Mouse (Mus musculus): ENCODE measurements at regions not wholly inside any gene's neighbourhood (a gene's known extent, or its start where the extent isn't known, plus 50 kb on each side); places are given as distances from the start of the nearest gene placed in this dataset.
A peak's percentile ranks its signal among the peaks of the same experiment; 100 is the strongest.

- no peak for DNase-seq (ENCODE audit: low read depth, low spot score)
Measured at GRCm38 (mm10) chr10:96724436-96725175, 107.8 kb downstream of the Btg1 start.

- DNase-seq (ENCODE audit: low read depth, low spot score), result no peak
Measured at GRCm38 (mm10) chr10:96726801-96727780, 110.3 kb downstream of the Btg1 start.

GRCm38 (mm10) chr10:96733581-96733980 is 116.8 kb downstream of the Btg1 start:
- no peak for DNase-seq (ENCODE audit: low read depth, low spot score)

DNA sequence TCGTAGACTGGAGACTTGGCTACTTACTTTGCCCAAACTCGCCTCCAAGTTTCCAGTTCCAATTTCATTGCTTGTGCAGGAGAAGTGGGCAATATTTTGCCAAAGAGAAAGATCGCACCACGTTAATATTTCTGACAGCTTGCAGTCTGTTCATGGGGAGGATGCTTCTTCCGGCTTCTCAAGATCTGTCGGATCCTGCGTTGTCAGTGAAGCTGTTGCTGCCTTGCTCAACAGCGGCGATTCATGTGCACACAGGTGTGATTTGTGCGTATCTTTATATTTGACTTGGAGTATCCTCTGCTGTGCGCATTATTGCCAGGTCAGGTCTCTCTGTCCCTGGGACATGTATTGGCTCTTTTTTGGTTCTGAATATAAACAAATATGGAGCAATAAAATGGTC is 118.3 kb downstream of the Btg1 start:
- DNase-seq (ENCODE audit: low read depth, low spot score), result no peak

DNA sequence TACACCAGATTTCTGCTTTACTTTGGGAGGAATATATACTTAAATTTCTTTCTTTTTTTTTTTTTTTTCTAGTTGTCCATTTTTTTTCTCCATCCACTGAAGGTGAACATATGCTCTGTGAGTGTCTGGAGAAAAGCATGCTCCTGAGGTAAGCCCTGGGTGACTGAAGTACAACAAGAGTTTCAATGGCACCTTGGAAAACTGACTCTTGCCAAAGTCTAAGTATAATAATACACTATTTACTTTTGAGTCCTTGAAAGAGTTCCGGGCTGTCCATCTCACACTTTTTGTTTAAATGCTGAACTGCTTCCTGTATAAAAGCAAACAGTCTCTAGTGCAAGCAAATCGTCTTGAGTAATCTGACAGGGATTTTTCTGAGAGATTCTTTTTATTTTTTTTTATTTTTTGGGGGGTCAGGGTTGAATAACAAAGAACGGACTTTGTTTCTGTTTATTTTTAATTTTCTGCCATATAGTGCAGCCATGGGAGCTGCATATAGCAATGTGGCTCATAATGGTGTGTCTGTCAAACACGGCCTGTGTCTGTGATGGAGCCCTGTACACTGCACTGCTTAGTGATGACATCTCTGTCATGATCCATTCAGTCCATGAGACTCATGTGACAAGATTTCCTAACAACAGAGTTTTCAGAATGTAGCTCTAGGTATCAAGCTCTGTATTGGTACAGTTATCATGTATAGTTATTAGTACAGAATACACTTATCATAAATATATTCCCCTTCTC is 119.3 kb downstream of the Btg1 start:
- DNase-seq (ENCODE audit: low read depth, low spot score), result no peak

GRCm38 (mm10) chr10:96737972-96738371 is 121.2 kb downstream of the Btg1 start:
- no peak for DNase-seq (ENCODE audit: low read depth, low spot score)

GRCm38 (mm10) chr10:96738606-96739005 is 121.8 kb downstream of the Btg1 start:
- no peak for DNase-seq (ENCODE audit: low read depth, low spot score)

GRCm38 (mm10) chr10:96744167-96744777 is 127.5 kb downstream of the Btg1 start:
- peak; percentile 22 for DNase-seq (ENCODE audit: low read depth, low spot score)

DNA sequence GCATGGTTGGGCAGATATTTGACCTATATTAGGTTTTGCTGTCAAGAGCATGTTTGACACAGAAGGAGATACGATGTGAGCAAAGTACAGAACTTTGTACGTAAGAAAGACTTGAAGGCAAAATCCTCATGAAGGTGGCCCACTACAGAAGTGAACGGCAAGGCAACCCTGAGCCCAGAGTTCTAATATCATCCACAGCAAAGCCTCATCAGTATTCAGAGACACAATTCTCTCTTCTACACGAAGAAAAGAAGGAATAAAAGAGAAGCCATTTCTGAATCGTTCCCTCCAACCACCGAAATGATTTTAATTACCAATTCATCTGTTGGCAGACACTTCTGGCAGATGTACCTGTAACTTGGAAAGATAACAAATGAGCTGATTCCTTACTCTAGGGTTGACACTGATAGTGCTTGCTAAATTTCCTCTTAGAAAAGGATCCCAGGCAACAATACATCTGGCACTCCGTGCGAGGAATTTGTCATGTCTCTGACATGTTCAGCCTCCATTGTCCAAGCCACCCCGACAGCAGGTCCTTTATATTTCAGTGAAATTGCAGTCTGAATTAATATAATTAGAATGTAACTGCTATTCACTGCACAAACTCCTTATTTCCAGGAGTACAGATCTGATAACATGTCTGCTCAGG is 130.3 kb downstream of the Btg1 start:
- DNase-seq (ENCODE audit: low read depth, low spot score), result no peak

DNA sequence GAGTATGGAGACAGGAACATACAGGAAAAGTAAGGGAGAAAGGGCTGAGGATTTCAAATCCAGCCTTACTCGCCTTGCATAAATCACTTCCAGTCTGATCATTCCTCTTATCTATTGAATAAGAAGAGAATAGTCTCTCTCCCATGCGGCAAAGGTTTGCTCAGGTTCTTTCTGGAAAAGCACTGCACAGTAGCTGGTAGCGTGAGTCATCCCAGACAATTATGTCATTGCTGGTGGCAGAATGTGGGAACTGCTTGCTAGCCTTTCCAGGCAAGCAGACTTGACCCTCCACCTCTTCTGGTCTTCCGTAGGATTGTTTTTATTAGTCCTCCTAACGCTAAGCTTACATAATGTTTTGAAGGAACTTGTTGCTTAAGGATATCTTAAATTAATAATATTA is 134.1 kb downstream of the Btg1 start:
- peak; percentile 22 for DNase-seq (ENCODE audit: low read depth, low spot score)

- DNase-seq (ENCODE audit: low read depth, low spot score), result peak; percentile 72
Measured at GRCm38 (mm10) chr10:96751580-96752264, 134.9 kb downstream of the Btg1 start.

GRCm38 (mm10) chr10:96752531-96752930 is 135.7 kb downstream of the Btg1 start:
- DNase-seq (ENCODE audit: low read depth, low spot score), result no peak

- no peak for DNase-seq (ENCODE audit: low read depth, low spot score)
Measured at GRCm38 (mm10) chr10:96753521-96753920, 136.7 kb downstream of the Btg1 start.

- DNase-seq (ENCODE audit: low read depth, low spot score), result no peak
Measured at GRCm38 (mm10) chr10:96755674-96756073, 138.9 kb downstream of the Btg1 start.

- no peak for DNase-seq (ENCODE audit: low read depth, low spot score)
Measured at GRCm38 (mm10) chr10:96756355-96757084, 139.7 kb downstream of the Btg1 start.

DNA sequence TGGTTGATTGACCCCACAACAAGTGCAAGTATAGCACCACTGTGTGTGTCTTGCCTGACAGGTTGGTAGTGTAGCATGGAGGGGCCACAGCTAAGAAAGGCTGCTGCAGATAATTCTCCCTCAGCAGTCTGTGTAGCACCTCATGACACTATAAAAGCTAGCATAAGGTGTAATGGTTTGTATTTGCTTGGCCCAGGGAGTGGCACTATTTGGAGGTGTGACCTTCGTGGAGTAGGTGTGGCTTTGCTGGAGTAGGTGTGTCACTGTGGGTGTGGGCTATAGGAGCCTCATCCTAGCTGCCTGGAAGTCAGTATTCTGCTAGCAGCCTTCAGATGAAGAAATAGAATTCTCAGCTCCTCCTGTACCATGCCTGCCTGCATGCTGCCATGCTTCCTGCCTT is 140.5 kb downstream of the Btg1 start:
- no peak for DNase-seq (ENCODE audit: low read depth, low spot score)

- DNase-seq (ENCODE audit: low read depth, low spot score), result no peak
Measured at GRCm38 (mm10) chr10:96761601-96762000, 144.8 kb downstream of the Btg1 start.

DNA sequence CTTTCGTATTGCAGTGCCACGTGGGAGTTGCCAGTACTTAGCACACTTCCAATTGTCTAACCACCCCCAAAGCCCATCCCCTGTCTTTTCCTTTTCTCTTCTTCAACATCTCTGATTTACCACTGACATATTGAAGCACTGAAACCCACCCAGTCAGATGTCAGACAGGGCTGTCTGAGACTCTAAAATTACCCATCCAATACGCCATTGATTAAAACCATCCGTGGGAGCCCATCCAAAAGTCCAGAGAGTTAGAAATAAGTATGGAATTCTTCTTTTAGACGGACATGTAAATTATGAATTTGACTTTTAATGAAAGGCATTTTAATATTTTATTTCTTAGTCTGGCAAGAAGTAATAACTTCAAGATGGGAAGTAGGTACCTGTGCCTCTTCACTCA is 148.8 kb downstream of the Btg1 start:
- DNase-seq (ENCODE audit: low read depth, low spot score), result no peak

DNA sequence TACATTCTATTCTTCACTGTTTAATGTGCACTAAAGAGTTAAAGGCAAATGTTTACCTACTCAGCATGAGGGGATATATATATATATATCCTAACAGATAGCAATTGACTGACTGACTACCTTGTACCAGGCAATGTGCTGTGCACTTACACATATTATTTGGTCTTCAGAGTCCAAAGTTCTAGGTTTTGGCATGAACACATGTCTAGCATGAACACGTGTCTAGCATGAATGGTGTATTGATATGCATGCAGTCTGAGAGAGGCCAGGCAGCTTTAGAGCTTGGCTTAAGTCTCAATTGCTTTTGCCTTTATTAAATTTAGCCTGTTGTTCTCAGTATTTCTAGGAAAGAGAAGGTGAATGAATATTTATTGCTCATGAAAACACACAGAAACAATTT is 161.4 kb downstream of the Btg1 start:
- no peak for DNase-seq (ENCODE audit: low read depth, low spot score)

- DNase-seq (ENCODE audit: low read depth, low spot score), result no peak
Measured at GRCm38 (mm10) chr10:96783966-96784365, 167.2 kb downstream of the Btg1 start.
